Mouse (Mus musculus) kidney, embryonic 16.5 days (tissue): Measurements from ENCODE around the gene Lgalsl. TPM values are rescaled to one million over a fixed set of nuclear protein-coding genes. Genes with fewer than 3 reads are reported as not detected.

Experiments
- ATAC-seq: fragments of 200-750 bp; cut with Nextera tagmentation; 2 replicates; pipeline ENCODE4 v1.8.0; 2017; ENCODE audit warnings: moderate TSS enrichment; ENCODE audit not compliant: low FRiP score, low TSS enrichment
- H3K27ac ChIP-seq: fragments of 300-500 bp; sonication (generic); 2 replicates; pipeline ENCODE4 v1.5.1; 2014; ENCODE audit warnings: low read length
- H3K27me3 ChIP-seq: fragments of 300-500 bp; sonication (generic); 2 replicates; pipeline ENCODE4 v1.6.1; 2014; ENCODE audit warnings: low read length, control low read depth, mixed read lengths; ENCODE audit not compliant: insufficient read depth
- H3K36me3 ChIP-seq: fragments of 300-500 bp; sonication (generic); 2 replicates; pipeline ENCODE4 v1.6.1; 2014; ENCODE audit warnings: low read length, control low read depth, mixed read lengths; ENCODE audit not compliant: insufficient read depth
- H3K4me1 ChIP-seq: fragments of 300-500 bp; sonication (generic); 2 replicates; pipeline ENCODE4 v1.6.1; 2014; ENCODE audit warnings: low read length, control low read depth, mixed read lengths; ENCODE audit not compliant: insufficient read depth
- H3K4me2 ChIP-seq: fragments of 300-500 bp; sonication (generic); replicated peaks from 2 replicates; pipeline ENCODE4 v1.6.1; 2014; ENCODE audit warnings: low read depth, low read length
- H3K4me3 ChIP-seq: fragments of 300-500 bp; sonication (generic); 2 replicates; pipeline ENCODE4 v1.5.1; 2014; ENCODE audit warnings: mild to moderate bottlenecking, low read length
- H3K9ac ChIP-seq: fragments of 300-500 bp; sonication (generic); replicated peaks from 2 replicates; pipeline ENCODE4 v1.6.1; 2014; ENCODE audit warnings: low read length
- H3K9me3 ChIP-seq: fragments of 300-500 bp; sonication (generic); 2 replicates; pipeline ENCODE4 v1.6.1; 2016; ENCODE audit warnings: low read length, control low read depth
- polyA plus RNA-seq: library from polyadenylated mRNA; unstranded; fragments of >200 nt; fragmentation: Nextera tagmentation; extraction: Ambion mirVana; gene quantifications from 2 replicates; pipeline ENCODE4 v1.2.1, GENCODE M21; 2015

Gene Lgalsl
- polyA plus RNA-seq, 1 experiment from 2014 or later: 33.3 TPM

DNA sequence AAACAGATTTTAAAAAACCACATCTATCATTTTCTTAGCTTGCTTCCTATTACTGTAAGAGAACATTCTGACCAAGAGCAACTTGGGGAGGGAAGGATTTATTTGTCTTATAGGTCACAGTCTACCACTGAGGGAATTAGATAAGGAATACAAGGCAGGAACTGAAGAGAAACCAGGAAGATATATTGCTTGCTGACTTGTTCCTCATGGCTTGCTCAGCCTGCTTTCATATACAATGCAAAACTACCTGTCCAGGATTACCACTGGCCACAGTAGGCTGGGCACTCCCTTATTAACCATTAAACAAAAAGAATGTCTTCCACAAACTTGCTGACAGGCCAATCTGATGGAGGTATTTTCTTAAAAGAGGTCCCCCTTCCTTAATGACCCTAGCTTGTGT is 54.2 kb downstream of the Lgalsl start:
- Histone ChIP-seq H3K27me3 (no peaks in the 10 kb centered on the region), H3K4me2 (no peak overlapping the region), H3K4me3 (no peak overlapping the region), H3K9me3 (0 out of 2 replicates have a peak, but pooled peaks cover 6% of the 10 kb centered on the region), H3K36me3 (no peaks in the 10 kb centered on the region), H3K27ac (no peak overlapping the region), H3K4me1 (no peaks in the 10 kb centered on the region), H3K9ac (no peak overlapping the region)
- no peak for ATAC-seq

Other genes with a start within 250 kb of the Lgalsl start
- 26.1 and 29.2 TPM in 2 replicates for gene Aftph, start 89.5 kb downstream of the Lgalsl start, polyA plus RNA-seq